Mouse (Mus musculus) heart, postnatal 14 days (tissue): ENCODE measurements around the gene Scmh1. TPM values are rescaled to one million over a fixed set of nuclear protein-coding genes. Genes with fewer than 3 reads are reported as not detected.

Source experiments
- DNase-seq, 2 experiments: peaks; one replicate each; pipeline ENCODE4 v3.0.0; 2021 to 2022
- intact Hi-C: fragments of 180-260 bp; cut with DNase I; formaldehyde crosslinking; loops from one replicate; pipeline ENCODE4 v1.15.1; 2025
- total RNA-seq, 2 experiments: library from RNA; stranded (reverse); gene quantifications; 2 replicates each; pipeline ENCODE4 v1.2.3; 2021

Scmh1 gene
- total RNA-seq, 2 experiments from 2014 or later, result 54.0 to 61.7 TPM

- DNase-seq, result no peak
- intact Hi-C loops, result no loop called here
Observed at GRCm38 (mm10) chr4:120522351-120522750, 117.3 kb downstream of the Scmh1 start.

- intact Hi-C loops, result no loop called here
- no peak for DNase-seq
Observed at GRCm38 (mm10) chr4:120523092-120523491, 118.0 kb downstream of the Scmh1 start.

GRCm38 (mm10) chr4:120528171-120528570 lies 123.1 kb downstream of the Scmh1 start:
- intact Hi-C loops, result no loop called here
- no peak for DNase-seq

GRCm38 (mm10) chr4:120531986-120532385 lies 126.9 kb downstream of the Scmh1 start, which contains the start of gene Slfnl1:
Slfnl1 (plus strand) TSS chr4:120532231.
- intact Hi-C loops, result no loop called here
- no peak for DNase-seq

- intact Hi-C loops, result no loop called here
- DNase-seq, result no peak
Observed at GRCm38 (mm10) chr4:120538664-120539063, 133.6 kb downstream of the Scmh1 start.

GRCm38 (mm10) chr4:120544896-120545295 lies 139.8 kb downstream of the Scmh1 start:
- no peak for DNase-seq
- intact Hi-C loops, result no loop called here

- no peak for DNase-seq
- intact Hi-C loops, result no loop called here
Observed at GRCm38 (mm10) chr4:120556592-120556991, 151.5 kb downstream of the Scmh1 start.

GRCm38 (mm10) chr4:120565726-120566125 lies 160.6 kb downstream of the Scmh1 start:
- intact Hi-C loops, result no loop called here
- DNase-seq, result no peak

- peak in 1 of 2 experiments; percentile 22 for DNase-seq
- intact Hi-C loops, result no loop called here
Observed at GRCm38 (mm10) chr4:120568005-120568404, 162.9 kb downstream of the Scmh1 start.

- intact Hi-C loops, result no loop called here
- DNase-seq, result peak in 1 of 2 experiments; percentile 15
Observed at GRCm38 (mm10) chr4:120569025-120569424, 163.9 kb downstream of the Scmh1 start.

- intact Hi-C loops, result loop anchor here (2.0 kb wide), 1 partner anchor 255 kb away; no protein-coding TSS in a partner anchor
Observed at GRCm38 (mm10) chr4:120569486-120570437, 164.7 kb downstream of the Scmh1 start, which contains the start of gene Ctps. Ctps (minus strand) TSS chr4:120570276.

GRCm38 (mm10) chr4:120570438-120571069 lies 165.5 kb downstream of the Scmh1 start:
- intact Hi-C loops, result loop anchor here (2.0 kb wide), 1 partner anchor 254 kb away; no protein-coding TSS in a partner anchor
- DNase-seq, result peak in 1 of 2 experiments; percentile 7

More at GRCm38 (mm10) chr4:120569486-120570437, 164.7 kb downstream of the Scmh1 start, which contains the start of gene Ctps:
- DNase-seq, result peak; percentile 95

- DNase-seq, result no peak
- intact Hi-C loops, result loop anchor here (2.0 kb wide), 1 partner anchor 254 kb away; no protein-coding TSS in a partner anchor
Observed at GRCm38 (mm10) chr4:120571070-120571464, 166.0 kb downstream of the Scmh1 start.

- DNase-seq, result no peak
- intact Hi-C loops, result loop anchor here (2.0 kb wide), 1 partner anchor 253 kb away; no protein-coding TSS in a partner anchor
Observed at GRCm38 (mm10) chr4:120571691-120572090, 166.6 kb downstream of the Scmh1 start.

Other genes with a start within 250 kb of the Scmh1 start
- not detected for gene Edn2, start 244.1 kb upstream of the Scmh1 start, total RNA-seq
- gene Foxo6, start 117.9 kb upstream of the Scmh1 start, total RNA-seq, result 1 to 10 TPM; 6.1 to 7.2 TPM
- gene Slfnl1, start 127.0 kb downstream of the Scmh1 start, total RNA-seq, result under 1 TPM in 1 of 2 experiments, not detected in 1; 0.17 TPM
- gene Ctps, start 165.0 kb downstream of the Scmh1 start, total RNA-seq, result 10 to 100 TPM; 30.3 to 36.1 TPM
- gene Gm8439, start 183.5 kb downstream of the Scmh1 start, total RNA-seq, result not detected